Mouse (Mus musculus): ENCODE measurements at regions not wholly inside any gene's neighbourhood (a gene's known extent, or its start where the extent isn't known, plus 50 kb on each side); places are given as distances from the start of the nearest gene placed in this dataset.

- TF ChIP-seq CTCF (conservative IDR thresholded peaks at IDR 0.05; ENCODE audit: low read length), result no peak
- TF ChIP-seq NANOG (IDR thresholded peaks at IDR 0.05; ENCODE audit: borderline replicate concordance, low read length), result no peak
- TF ChIP-seq POU5F1 (IDR thresholded peaks at IDR 0.05; ENCODE audit: borderline replicate concordance, low read length), result no peak
Measured at GRCm38 (mm10) chr4:5486786-5487185, 693.6 kb upstream of the Impad1 start.
